Mouse (Mus musculus) adrenal gland (tissue): ENCODE results near the gene AW549877.

Experiments used
- intact Hi-C: fragments of 180-260 bp; cut with DNase I; formaldehyde crosslinking; loops from one replicate; pipeline ENCODE4 v1.15.1; 2025
- long read RNA-seq, 2 experiments: library from polyadenylated mRNA; unstranded; transcript quantifications; one replicate each; pipeline ENCODE4 v2.0.0; 2020; ENCODE audit warnings: borderline replicate concordance in 1 of 2; ENCODE audit not compliant: insufficient replicate concordance in 1 of 2

Gene AW549877
- long read RNA-seq, experiment 1, full-length matches to known transcripts: 3 of 11 reads
- long read RNA-seq, experiment 1, partial matches to known transcripts: 0 of 11 reads
- long read RNA-seq, experiment 1, other reads (novel, unspliced or antisense): 8 of 11 reads
- long read RNA-seq, experiment 2, full-length matches to known transcripts: 1 of 9 reads
- long read RNA-seq, experiment 2, partial matches to known transcripts: 0 of 9 reads
- long read RNA-seq, experiment 2, other reads (novel, unspliced or antisense): 8 of 9 reads

DNA sequence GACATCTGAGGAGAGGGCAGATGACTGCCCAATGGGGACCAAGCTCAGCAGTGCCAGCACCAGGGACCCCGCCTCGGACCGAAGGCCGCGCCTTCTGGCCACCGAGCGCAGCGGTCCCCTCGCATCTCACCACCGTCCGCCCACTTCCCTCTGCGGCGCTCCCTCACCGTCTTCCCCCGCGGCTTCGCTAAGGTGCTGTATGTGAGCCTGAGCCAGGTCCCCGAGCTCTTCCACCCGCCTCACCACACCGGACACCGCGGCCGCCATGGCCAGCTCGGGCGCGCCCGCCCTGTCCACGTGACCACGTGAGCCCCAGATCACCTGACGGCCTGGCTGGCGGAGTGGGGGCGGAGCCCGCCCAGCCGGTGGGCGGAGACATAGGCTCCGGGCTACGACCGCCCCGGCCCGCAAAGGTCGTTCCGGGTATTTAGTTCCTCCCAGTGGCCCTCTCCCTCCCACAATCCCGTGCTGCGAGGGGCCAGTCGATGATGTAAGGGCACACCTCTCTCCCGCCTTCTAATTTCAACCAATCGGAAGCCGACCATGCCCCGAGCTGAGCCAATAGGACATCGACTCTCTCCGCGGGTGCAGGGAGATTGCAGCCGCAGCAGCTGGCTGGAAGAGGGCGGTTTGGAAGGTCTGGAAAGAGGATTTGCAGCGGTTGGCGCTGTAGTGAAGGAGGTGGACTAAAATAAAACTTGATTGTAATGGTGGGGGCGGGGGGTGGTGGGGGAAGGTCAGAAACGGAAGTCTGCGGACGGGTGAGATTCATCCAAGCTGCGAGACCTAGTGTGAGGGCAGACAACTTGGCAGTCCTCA, at the start of gene AW549877:
TSS of gene AW549877 (minus strand) at position 297 of the 819 bp plus-strand sequence.
- intact Hi-C loops: loop anchor here (1.0 to 2.0 kb wide), 2 partner anchors 16 to 31 kb away; partner anchors contain the start of genes Fbxo4 and Oxct1

DNA sequence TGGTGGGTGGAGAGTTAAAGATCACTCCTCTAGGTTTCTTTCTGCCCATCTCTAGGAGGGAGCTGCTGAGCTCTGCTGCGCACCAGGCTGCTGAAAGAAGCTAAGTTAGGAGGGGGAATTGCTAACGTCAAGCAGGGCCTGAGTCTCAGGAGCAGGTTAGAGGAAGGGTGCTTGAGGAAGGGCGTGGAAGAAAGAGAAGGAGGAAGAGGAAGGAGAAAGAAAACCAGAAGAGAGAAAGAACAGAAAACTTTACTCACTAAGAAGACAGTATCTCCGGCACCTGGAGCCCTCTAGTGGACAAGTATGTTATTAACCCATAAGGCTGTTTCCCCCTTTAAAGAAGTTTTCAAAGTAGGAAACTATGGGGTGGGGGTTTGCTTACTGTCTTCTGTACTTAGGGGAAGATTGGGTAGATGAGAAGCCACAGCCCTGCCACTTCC, 47.5 kb upstream of the AW549877 start:
- intact Hi-C loops: loop anchor here (2.0 kb wide), 1 partner anchor 84 kb away; no protein-coding TSS in a partner anchor

GRCm38 (mm10) chr15:4042423-4042822, 46.9 kb upstream of the AW549877 start:
- intact Hi-C loops: loop anchor here (2.0 kb wide), 1 partner anchor 84 kb away; no protein-coding TSS in a partner anchor

GRCm38 (mm10) chr15:4033168-4034004, 37.8 kb upstream of the AW549877 start:
- intact Hi-C loops: no loop called here

- intact Hi-C loops: loop anchor here (5.0 kb wide), 1 partner anchor 72 kb away; no protein-coding TSS in a partner anchor
Observed at GRCm38 (mm10) chr15:4028960-4029359, 33.4 kb upstream of the AW549877 start.

GRCm38 (mm10) chr15:4028411-4028700, 32.8 kb upstream of the AW549877 start:
- intact Hi-C loops: loop anchor here (5.0 kb wide), 1 partner anchor 71 kb away; no protein-coding TSS in a partner anchor

GRCm38 (mm10) chr15:4027671-4028410, 32.3 kb upstream of the AW549877 start:
- intact Hi-C loops: loop anchor here (2.0 to 5.0 kb wide), 2 partner anchors 31 to 71 kb away; no protein-coding TSS in a partner anchor

- intact Hi-C loops: loop anchor here (2.0 to 5.0 kb wide), 2 partner anchors 30 to 70 kb away; no protein-coding TSS in a partner anchor
Observed at GRCm38 (mm10) chr15:4026831-4027584, 31.5 kb upstream of the AW549877 start.

DNA sequence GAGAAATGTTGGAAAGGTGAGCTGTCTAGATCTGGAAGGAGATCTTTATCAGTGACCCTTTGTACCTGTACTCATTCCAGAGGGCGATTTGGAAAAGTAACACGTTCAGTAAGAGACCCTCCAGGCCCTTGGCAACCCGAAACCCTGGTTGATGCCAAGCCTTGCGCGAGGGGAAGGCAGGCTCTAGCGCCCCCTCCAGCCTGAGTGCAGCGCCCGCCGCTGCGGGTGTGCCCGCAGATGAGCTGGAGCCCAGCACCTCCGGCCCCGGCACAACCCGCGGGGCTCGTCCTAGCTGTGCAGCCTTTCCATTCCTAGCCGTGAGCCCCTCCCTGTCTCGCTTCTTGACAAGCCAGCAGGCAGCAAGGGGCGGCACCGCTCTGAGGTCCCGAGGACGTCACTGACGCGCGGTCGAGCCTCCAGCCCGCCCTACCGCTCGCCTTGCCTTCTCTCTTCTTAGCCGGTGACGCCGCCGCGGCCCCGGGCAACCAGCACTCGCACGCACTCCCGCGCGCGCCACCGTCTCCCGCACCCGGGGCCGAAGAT, 30.8 kb upstream of the AW549877 start, which contains the start of gene Oxct1:
TSS of gene Oxct1 (plus strand) at position 153 of the 543 bp plus-strand sequence.
- intact Hi-C loops: loop anchor here (2.0 to 5.0 kb wide), 2 partner anchors 30 to 69 kb away; no protein-coding TSS in a partner anchor

DNA sequence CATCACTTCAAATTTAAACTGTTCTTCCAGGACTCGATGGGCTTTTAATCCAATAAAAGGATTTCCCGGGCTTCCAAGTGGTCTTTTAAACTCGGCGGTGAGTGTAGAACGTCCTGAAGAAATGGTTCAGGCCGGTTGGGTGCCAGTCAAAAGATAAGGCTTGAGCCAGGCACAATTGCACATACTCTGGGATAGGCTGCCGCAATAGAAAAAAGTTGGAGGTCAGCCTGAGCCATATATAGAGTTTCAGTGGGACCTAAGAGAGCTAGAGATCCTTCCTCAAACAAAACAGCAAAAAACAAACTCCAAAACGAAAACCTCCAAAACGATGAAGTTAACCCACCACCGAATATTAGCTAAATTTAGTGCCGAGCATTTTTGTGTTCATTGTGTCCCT, 30.0 kb upstream of the AW549877 start:
- intact Hi-C loops: loop anchor here (5.0 kb wide), 1 partner anchor 68 kb away; no protein-coding TSS in a partner anchor

DNA sequence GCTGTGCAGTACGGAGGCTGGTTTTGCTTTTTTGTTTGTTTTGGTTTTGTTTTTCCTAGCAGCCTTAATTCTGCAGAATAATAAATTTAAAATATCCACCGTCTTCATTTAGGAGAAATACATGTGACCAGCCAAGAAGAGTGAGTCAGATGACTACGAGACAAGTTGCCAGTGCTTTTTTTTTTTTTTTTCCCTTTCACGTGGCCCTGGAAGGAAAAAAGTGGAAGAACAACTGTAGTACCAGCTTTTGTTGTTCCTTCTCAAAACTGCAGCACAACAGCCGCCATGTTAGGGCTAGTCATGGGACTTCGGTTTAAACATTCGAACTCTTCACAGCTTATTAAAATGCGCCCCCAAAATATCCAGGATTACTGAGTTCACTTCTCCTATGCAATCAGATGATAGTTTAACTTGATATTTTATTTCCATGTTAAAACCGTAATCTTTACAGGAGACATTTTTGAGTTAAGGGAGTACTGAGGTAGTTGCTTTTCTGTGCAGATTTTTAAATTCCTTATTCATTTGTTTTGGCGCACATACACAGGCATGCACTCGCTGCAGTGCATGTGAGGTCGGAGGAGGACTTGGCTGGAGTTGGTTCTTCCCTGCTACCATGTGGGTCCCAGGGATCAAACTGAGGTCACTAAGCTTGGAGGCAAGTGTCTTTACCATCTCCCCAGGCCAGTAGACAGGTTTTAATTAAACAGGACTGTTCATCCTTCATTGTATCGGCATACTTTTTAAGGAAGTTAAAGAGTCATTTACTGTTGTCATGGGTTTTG, 29.4 kb upstream of the AW549877 start:
- intact Hi-C loops: loop anchor here (5.0 kb wide), 1 partner anchor 68 kb away; no protein-coding TSS in a partner anchor

DNA sequence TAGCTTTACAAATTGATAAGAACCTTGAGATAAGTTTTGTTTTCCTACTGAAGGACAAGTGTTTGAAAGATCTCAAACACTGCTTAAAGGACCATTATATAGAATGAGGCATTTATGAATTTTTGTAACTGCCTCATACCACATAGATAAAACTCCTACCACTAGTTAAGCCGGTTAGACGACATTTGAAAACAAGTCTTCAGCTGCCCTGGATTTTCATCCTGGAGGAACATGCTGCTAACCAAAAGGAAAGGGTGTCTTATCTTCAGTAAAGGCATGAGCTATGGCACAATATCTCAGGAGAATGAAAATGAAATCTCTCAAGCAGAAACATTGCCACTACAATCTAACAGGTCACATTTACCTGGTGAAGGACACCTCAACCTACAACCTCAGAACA, 28.2 kb upstream of the AW549877 start:
- intact Hi-C loops: no loop called here

DNA sequence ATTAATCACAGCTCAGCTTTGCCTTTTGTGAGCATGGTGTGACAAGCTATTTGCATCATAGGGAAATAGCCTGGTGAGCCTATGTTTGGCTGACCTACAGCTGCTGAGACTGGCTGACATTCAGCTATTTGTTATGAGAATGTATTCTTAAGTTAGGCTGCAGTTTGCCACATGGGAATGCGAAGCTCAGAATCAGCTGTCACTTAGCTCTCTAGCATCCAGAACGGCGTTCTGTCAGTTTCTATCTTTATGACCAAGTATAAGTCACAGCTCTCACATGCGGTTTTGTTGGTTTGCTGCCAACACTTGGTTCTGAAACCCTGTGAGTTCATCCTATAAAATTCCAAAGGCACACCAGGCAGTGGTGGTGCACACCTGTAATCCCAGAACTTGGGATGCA, 25.2 kb upstream of the AW549877 start:
- intact Hi-C loops: no loop called here

DNA sequence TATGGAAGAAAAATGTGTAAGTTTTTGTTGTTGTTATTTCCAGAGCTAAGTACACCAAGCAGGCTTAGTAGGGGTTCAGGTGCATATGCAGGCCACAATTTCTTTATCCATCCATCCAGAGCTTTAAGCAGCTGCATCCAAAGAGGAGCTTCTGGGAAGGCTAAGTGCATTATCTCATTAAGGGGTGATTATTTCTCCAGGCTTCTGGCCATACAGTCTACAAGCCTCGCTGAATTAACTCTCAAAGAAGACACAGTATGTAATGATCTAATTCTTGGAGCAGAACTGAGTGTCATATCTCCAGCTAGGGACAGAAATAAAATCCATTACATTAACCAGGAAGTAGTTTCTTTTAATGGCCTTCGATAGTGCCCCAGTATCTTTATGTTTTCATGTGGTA, 18.3 kb upstream of the AW549877 start:
- intact Hi-C loops: no loop called here

GRCm38 (mm10) chr15:4000536-4000935, 5.0 kb upstream of the AW549877 start:
- intact Hi-C loops: no loop called here

DNA sequence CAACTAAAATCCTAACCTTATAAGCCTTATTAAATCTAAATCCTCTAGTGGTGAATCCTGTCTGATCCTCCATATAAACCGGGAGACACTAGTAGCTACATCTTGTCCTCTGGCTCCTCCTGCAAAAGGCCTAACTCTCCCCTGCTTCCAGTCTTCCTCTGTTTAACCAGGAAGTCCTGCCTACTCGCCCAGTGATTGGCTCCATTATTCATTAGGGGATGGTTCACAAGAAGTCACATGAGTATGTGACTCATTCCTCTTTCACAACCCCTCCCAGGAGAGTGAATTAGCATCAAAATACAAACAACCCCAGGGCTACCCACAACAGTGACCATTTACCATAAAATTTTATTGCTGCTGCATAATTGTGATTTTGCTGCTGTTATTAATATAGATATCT, 3.6 kb upstream of the AW549877 start:
- intact Hi-C loops: no loop called here

DNA sequence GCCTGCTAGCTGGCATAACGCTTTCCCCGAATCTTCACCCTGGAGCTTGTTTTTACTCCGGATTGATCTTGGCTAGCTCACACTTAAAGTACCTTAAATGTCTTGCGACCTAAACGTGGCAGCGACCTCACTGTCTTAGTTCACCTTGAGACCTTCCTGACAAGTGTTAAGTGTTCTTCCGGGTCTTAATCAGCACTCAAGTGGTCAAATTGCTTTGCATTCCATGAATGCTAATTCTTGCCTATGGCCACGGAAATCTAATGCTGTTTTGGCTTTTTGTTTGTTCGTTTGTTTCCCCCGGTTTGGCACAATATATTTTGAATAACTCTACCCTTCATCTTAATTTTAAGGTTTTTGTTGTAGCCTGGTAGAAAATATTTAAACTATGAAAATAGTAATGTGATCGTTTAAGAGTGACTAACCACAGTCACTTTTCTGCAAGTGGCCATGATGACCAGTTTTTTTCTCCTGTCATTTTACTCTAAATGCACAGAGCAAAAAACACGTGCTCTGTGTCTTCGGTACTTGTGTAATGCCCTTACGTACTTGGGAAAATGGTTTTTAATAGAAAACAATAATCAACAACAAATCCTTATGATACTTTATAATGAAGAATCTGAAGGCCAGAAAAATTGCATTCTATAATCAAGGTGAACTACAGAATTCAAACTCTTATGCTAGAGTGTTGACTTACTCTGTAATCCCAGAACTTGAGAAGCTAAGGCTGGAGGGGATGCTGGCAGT, 895 bp upstream of the AW549877 start:
- intact Hi-C loops: loop anchor here (2.0 kb wide), 1 partner anchor 30 kb away; the partner anchor contains the start of gene Oxct1
